Mouse (Mus musculus): Measurements from ENCODE around the gene Sh3bgrl2.

- TF ChIP-seq EP300 (IDR thresholded peaks at IDR 0.05; ENCODE audit: insufficient read depth, low read depth, low read length) (no peak), POLR2A (IDR thresholded peaks at IDR 0.05; ENCODE audit: insufficient read depth, low read depth, low read length) (no peak), CTCF (IDR thresholded peaks at IDR 0.05) (no peak)
Observed at GRCm38 (mm10) chr9:83624193-83624592, 76.1 kb downstream of the Sh3bgrl2 start.

Data from heart, adult 2 months (tissue).